Comparison of ENCODE assay signal across 8 mouse cellular contexts in the genomic region with DNA sequence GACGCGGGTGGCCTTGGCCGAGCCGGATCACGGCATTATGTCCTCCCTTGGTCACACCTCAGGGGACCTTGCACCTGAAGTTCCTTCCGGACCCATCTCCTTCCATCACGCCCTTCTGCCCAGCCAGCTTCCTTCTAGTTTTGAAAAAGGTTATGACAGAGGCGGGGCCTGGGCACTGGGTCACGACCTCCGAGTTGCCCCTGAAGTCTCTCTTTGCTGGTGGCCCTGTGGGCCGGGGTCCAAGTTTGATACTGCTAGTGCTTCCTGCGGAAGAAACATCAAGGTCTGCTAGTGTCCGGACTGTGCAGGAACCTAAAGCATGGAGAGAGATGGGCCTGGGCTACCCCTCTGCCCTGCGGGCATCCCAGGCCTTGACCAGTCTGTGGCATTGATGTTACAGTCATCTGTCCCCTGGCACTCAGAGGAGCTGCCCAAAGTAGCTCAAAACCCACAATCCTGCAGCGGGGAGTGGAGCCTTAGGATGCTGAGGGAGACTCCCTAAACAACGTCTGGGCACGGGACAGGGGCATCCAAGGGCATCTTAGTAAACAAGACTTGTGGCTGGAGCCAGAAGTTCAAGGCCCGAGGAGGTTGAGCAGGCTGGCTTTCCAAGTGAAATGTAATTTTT. TPM values are rescaled to one million over a fixed set of nuclear protein-coding genes. Genes with fewer than 3 reads are reported as not detected.
A peak's percentile ranks its signal among the peaks of the same experiment; 100 is the strongest.
DNase-seq lines count a peak whose midpoint lies in the region; ATAC-seq and TF ChIP-seq lines count a peak whose summit lies in the region.

No protein-coding gene starts in this region.

- H3K9ac ChIP-seq in heart, postnatal 0 days (replicated peaks; ENCODE audit: low read depth, low read length) = no peak overlapping the region
- H3K9ac ChIP-seq in embryonic facial prominence, embryonic 11.5 days (replicated peaks; ENCODE audit: low read length) = peak overlapping the region; percentile 75
- H3K9ac ChIP-seq in intestine, embryonic 14.5 days (ENCODE audit: low read length) = peak overlapping the region; percentile 63
- H3K9ac ChIP-seq in midbrain, embryonic 15.5 days = peak overlapping the region; percentile 67

- H3K36me3 ChIP-seq in heart, postnatal 0 days (replicated peaks; ENCODE audit: control insufficient read depth, insufficient read depth, low read length) = no peaks in the 10 kb centered on the region
- H3K36me3 ChIP-seq in embryonic facial prominence, embryonic 11.5 days (replicated peaks; ENCODE audit: control insufficient read depth, insufficient read depth, low read depth, low read length) = no peaks in the 10 kb centered on the region
- H3K36me3 ChIP-seq in intestine, embryonic 14.5 days (ENCODE audit: control insufficient read depth, insufficient read depth, low read length) = no peaks in the 10 kb centered on the region
- H3K36me3 ChIP-seq in midbrain, embryonic 15.5 days (replicated peaks) = 0 out of 2 replicates have a peak, but pooled peaks cover 3% of the 10 kb centered on the region

- TF ChIP-seq CTCF in heart, postnatal 0 days (IDR thresholded peaks at IDR 0.05; ENCODE audit: low read depth) = no peak

- no peak for DNase-seq in heart, postnatal 0 days (ENCODE audit: low spot score)
- DNase-seq in heart, adult 8-10 months (ENCODE audit: low spot score) = no peak
- no peak for DNase-seq in embryonic facial prominence, embryonic 11.5 days (ENCODE audit: low spot score)
- DNase-seq in intestine, embryonic 14.5 days (ENCODE audit: low spot score) = no peak
- no peak for DNase-seq in urinary bladder, postnatal 14 days (ENCODE audit: low spot score)
- DNase-seq in T-cell, adult 2 months (ENCODE audit: low spot score) = no peak
- DNase-seq in gastrocnemius, adult 8-10 months (ENCODE audit: low spot score in 2 of 2) = no peak

- H3K4me3 ChIP-seq in heart, postnatal 0 days (ENCODE audit: low read depth, low read length) = peak overlapping the region; percentile 47
- H3K4me3 ChIP-seq in embryonic facial prominence, embryonic 11.5 days (ENCODE audit: low read depth, low read length) = peak overlapping the region; percentile 66
- H3K4me3 ChIP-seq in intestine, embryonic 14.5 days (ENCODE audit: low read depth, low read length) = peak overlapping the region; percentile 54
- H3K4me3 ChIP-seq in midbrain, embryonic 15.5 days = peak overlapping the region; percentile 56

- TF ChIP-seq EP300 in heart, postnatal 0 days (IDR thresholded peaks at IDR 0.05; ENCODE audit: low read depth) = no peak

- ATAC-seq in heart, postnatal 0 days (ENCODE audit: insufficient read depth, low read depth) = no peak
- no peak for ATAC-seq in embryonic facial prominence, embryonic 11.5 days (replicated peaks; ENCODE audit: insufficient number of reproducible peaks, low FRiP score, low TSS enrichment, low read depth)
- no peak for ATAC-seq in intestine, embryonic 14.5 days (replicated peaks; ENCODE audit: low FRiP score, low TSS enrichment, low read depth)
- peak; percentile 19; the same call in 1 of the 2 replicates for ATAC-seq in midbrain, embryonic 15.5 days (replicated peaks)

- no peaks in the 10 kb centered on the region for H3K4me1 ChIP-seq in heart, postnatal 0 days (ENCODE audit: control insufficient read depth, insufficient read depth)
- H3K4me1 ChIP-seq in embryonic facial prominence, embryonic 11.5 days (ENCODE audit: control insufficient read depth, insufficient read depth, low read length) = no peaks in the 10 kb centered on the region; the same call in none of the 2 replicates
- H3K4me1 ChIP-seq in intestine, embryonic 14.5 days (replicated peaks; ENCODE audit: control insufficient read depth, insufficient read depth, low read length) = peaks cover 4% of the 10 kb centered on the region; the same call in 1 of the 2 replicates
- peaks cover 28% of the 10 kb centered on the region for H3K4me1 ChIP-seq in midbrain, embryonic 15.5 days

- H3K9me3 ChIP-seq in heart, postnatal 0 days (replicated peaks; ENCODE audit: control insufficient read depth, low read length) = no peaks in the 10 kb centered on the region
- H3K9me3 ChIP-seq in embryonic facial prominence, embryonic 11.5 days (replicated peaks; ENCODE audit: control insufficient read depth, low read length) = no peaks in the 10 kb centered on the region
- no peaks in the 10 kb centered on the region for H3K9me3 ChIP-seq in intestine, embryonic 14.5 days (ENCODE audit: control insufficient read depth, low read length)
- no peaks in the 10 kb centered on the region for H3K9me3 ChIP-seq in midbrain, embryonic 15.5 days

- no peak overlapping the region for H3K27ac ChIP-seq in heart, postnatal 0 days (ENCODE audit: low read depth)
- no peak overlapping the region for H3K27ac ChIP-seq in embryonic facial prominence, embryonic 11.5 days (replicated peaks; ENCODE audit: low read depth, low read length)
- H3K27ac ChIP-seq in intestine, embryonic 14.5 days (ENCODE audit: low read depth) = no peak overlapping the region
- H3K27ac ChIP-seq in midbrain, embryonic 15.5 days = 0 out of 2 replicates have a peak overlapping the region, but pooled peaks have one; percentile 50

- H3K4me2 ChIP-seq in heart, postnatal 0 days (ENCODE audit: low read depth, low read length) = peak overlapping the region; percentile 78
- peak overlapping the region; percentile 96 for H3K4me2 ChIP-seq in embryonic facial prominence, embryonic 11.5 days (ENCODE audit: low read depth, low read length)
- peak overlapping the region; percentile 96 for H3K4me2 ChIP-seq in intestine, embryonic 14.5 days (ENCODE audit: low read length)
- H3K4me2 ChIP-seq in midbrain, embryonic 15.5 days = peak overlapping the region; percentile 64

- WGBS in heart, postnatal 0 days = 24% methylated on average over 18 of the region's 18 CpGs
- WGBS in embryonic facial prominence, embryonic 11.5 days = 25% methylated on average over 18 of the region's 18 CpGs
- WGBS in intestine, embryonic 14.5 days = 22% methylated on average over 18 of the region's 18 CpGs
- WGBS in midbrain, embryonic 15.5 days = 21% methylated on average over 18 of the region's 18 CpGs

- H3K27me3 ChIP-seq in heart, postnatal 0 days (ENCODE audit: control insufficient read depth, insufficient read depth, low read length) = peaks cover 51% of the 10 kb centered on the region
- peaks cover 5% of the 10 kb centered on the region; the same call in 1 of the 2 replicates for H3K27me3 ChIP-seq in embryonic facial prominence, embryonic 11.5 days (ENCODE audit: control insufficient read depth, insufficient read depth, low read length)
- peaks cover 21% of the 10 kb centered on the region for H3K27me3 ChIP-seq in intestine, embryonic 14.5 days (replicated peaks; ENCODE audit: control insufficient read depth, insufficient read depth, low read length)
- H3K27me3 ChIP-seq in midbrain, embryonic 15.5 days (replicated peaks) = 0 out of 2 replicates have a peak, but pooled peaks cover 4% of the 10 kb centered on the region

RNA-seq across cellular contexts. Expression of a gene that starts 10.3 kb away (rescaled TPM):
- 0.08 and 0.93 TPM in 2 replicates for total RNA-seq in heart, postnatal 0 days (2014; rRNA removed; ENCODE audit: low replicate concordance)
- polyA plus RNA-seq in heart, postnatal 0 days (2015; fragmentation: Nextera tagmentation; extraction: Ambion mirVana) = 0.41 and 0.48 TPM in 2 replicates
- under 1 TPM; 0.22 to 0.40 (median 0.27) TPM for total RNA-seq in heart, adult 8-10 months (2022)
- 9.5 and 14.4 TPM in 2 replicates for polyA plus RNA-seq in embryonic facial prominence, embryonic 11.5 days (2014; fragmentation: Nextera tagmentation; extraction: Ambion mirVana)
- polyA plus RNA-seq in intestine, embryonic 14.5 days (2014; fragmentation: Nextera tagmentation; extraction: Ambion mirVana) = 9.7 and 10.6 TPM in 2 replicates
- polyA plus RNA-seq in midbrain, embryonic 15.5 days (2015; fragmentation: Nextera tagmentation; extraction: Ambion mirVana) = 97.2 and 100 TPM in 2 replicates
- total RNA-seq in gastrocnemius, adult 8-10 months (2022) = under 1 TPM in 1 of 4 experiments, not detected in 3; 0.29 TPM
